27 mouse cellular contexts compared by ENCODE assay signal in the genomic region with DNA sequence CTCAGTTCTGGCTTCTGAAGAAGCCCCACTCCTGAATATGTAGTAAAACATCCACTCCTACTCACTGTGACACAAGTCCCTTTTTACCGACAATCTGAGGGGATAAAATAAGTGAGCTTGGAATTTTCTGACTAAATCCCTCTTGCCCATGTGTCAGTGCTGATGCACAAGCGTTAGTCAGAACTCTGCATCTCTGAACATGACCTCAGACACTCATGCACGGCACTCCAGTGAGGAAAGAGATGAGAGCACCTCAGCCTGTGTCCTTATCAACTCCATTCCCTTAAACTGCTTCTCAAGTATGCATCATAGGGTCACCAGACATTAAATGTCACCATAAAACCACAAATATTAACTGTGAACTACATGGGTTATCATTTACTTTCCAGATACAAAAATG.
DNase-seq lines count a peak whose midpoint lies in the region; ATAC-seq and TF ChIP-seq lines count a peak whose summit lies in the region.
"Had no signal": no experiment of that assay in that cellular context is flagged by ENCODE, and none has a peak within 500 bp of the region (broad histone marks: within the 10 kb centered on the region; RNA-seq: fewer than 3 reads in every experiment).

No protein-coding gene starts in this region.

- no peak overlapping the region for H3K4me3 ChIP-seq in layer of hippocampus, adult 2 months
- H3K4me3 ChIP-seq: embryonic facial prominence, embryonic 10.5 days; embryonic facial prominence, embryonic 12.5 days; erythroblast, embryonic 14.5 days; forebrain, embryonic 10.5 days; forebrain, embryonic 12.5 days had no signal

- DNase-seq in layer of hippocampus, adult 2 months (ENCODE audit: low spot score in 2 of 2): no peak
- DNase-seq in layer of hippocampus, adult 18-20 months (ENCODE audit: low spot score in 2 of 2): no peak
- peak; percentile 33 for DNase-seq in right cerebral cortex, adult 18-20 months
- DNase-seq in right cerebral cortex, postnatal 10 days (ENCODE audit: low spot score in 2 of 2): no peak
- no peak for DNase-seq in gastrocnemius, postnatal 14 days
- no peak for DNase-seq in gastrocnemius, adult 18-20 months (ENCODE audit: low spot score)
- DNase-seq: adrenal gland, adult 8-10 months; adrenal gland, postnatal 14 days; adrenal gland, postnatal 36 days; B cell, adult 2 months; cerebellum, adult 11 months; cerebellum, adult 18-20 months; cerebellum, adult 8-10 months; cerebellum, adult 9-11 months; cerebellum, postnatal 14 days; cerebellum, postnatal 36 days had no signal

- ATAC-seq in megakaryocyte progenitor cell, adult 5-6 weeks (replicated peaks; ENCODE audit: poor library complexity): peak; percentile 50
- ATAC-seq: activated CD4-positive, CD25-positive, alpha-beta regulatory T cell, adult 4 months; CD4-positive, CD25-positive, alpha-beta regulatory T cell, adult 4 months; forebrain, embryonic 14.5 days; forebrain, embryonic 16.5 days; Patski had no signal

- no peak for TF ChIP-seq CTCF in layer of hippocampus, adult 2 months (conservative IDR thresholded peaks at IDR 0.05)

- H3K27ac ChIP-seq in layer of hippocampus, adult 2 months: 0 out of 2 replicates have a peak overlapping the region, but pooled peaks have one; percentile 23
- H3K27ac ChIP-seq: embryonic facial prominence, embryonic 10.5 days; embryonic facial prominence, embryonic 12.5 days; forebrain, embryonic 10.5 days; forebrain, embryonic 12.5 days had no signal

- intact Hi-C loops in gastrocnemius, postnatal 14 days (cut with DNase I; ENCODE audit: low total_unique reads): no loop called here
